Mouse (Mus musculus): ENCODE measurements at regions not wholly inside any gene's neighbourhood (a gene's known extent, or its start where the extent isn't known, plus 50 kb on each side); places are given as distances from the start of the nearest gene placed in this dataset.
"Not testable (repeated sequence)": the region's sequence is repeated elsewhere in the genome, so short reads cannot be mapped to it uniquely, and the experiment has no call there.

- DNase-seq = no peak
These were observed 100.3 kb upstream of the Arhgap20 start for GRCm38 (mm10) chr9:51664876-51665275.

- not testable (repeated sequence) for DNase-seq
These were observed 96.2 kb upstream of the Arhgap20 start for GRCm38 (mm10) chr9:51668976-51669375.

- DNase-seq = no peak
These were observed 94.6 kb upstream of the Arhgap20 start for GRCm38 (mm10) chr9:51670531-51670930.

- DNase-seq = no peak
These were observed 78.6 kb upstream of the Arhgap20 start for GRCm38 (mm10) chr9:51686536-51686935.

- no peak for DNase-seq
These were observed 50.8 kb upstream of the Arhgap20 start for GRCm38 (mm10) chr9:51714326-51714725.

Measured in layer of hippocampus, adult 9-11 months (tissue).